Mouse (Mus musculus): ENCODE data around the gene Ccdc54. TPM values are rescaled to one million over a fixed set of nuclear protein-coding genes. Genes with fewer than 3 reads are reported as not detected.

Gene Ccdc54
- polyA plus RNA-seq, 1 experiment from 2014 or later = not detected

DNA sequence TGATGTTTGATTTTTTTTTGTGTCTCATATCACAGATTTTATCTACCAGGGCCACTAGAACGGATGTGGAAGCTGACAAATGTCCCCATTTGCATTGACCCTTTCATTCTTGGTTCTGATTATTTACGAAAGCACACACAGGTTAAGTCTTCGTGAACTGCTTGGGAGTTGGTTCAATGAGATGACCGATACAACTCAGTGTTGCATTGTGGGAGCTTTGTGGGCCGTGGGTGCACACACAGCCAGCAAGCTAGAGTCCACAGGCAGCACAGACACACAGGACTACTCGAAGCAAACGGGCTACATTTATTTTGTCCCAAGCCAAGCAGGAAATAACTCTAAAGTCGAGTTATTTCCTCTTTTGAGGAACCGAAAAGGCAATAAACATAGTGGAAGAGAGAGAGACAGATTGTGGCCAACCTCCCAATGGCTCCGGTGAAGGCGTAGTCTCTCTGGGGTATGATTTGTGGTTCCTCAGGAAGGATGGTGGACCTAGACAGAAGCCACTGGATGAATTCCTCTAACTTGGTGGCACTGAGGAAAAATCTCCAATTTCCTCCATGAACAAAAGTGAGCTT is 1.3 kb downstream of the Ccdc54 start:
- DNase-seq (no peak), ATAC-seq (no peak)
- no peak overlapping the region for H3K9ac ChIP-seq (replicated peaks)
- no peaks in the 10 kb centered on the region for H3K9me3 ChIP-seq (ENCODE audit: low read length)
- no peaks in the 10 kb centered on the region for H3K36me3 ChIP-seq (replicated peaks; ENCODE audit: insufficient read depth, low read length)
- no peak overlapping the region for H3K4me2 ChIP-seq (ENCODE audit: low read depth, low read length)
- no peaks in the 10 kb centered on the region for H3K4me1 ChIP-seq (ENCODE audit: insufficient read depth)
- TF ChIP-seq CTCF (IDR thresholded peaks at IDR 0.05; ENCODE audit: low read depth) (no peak), EP300 (IDR thresholded peaks at IDR 0.05; ENCODE audit: low read depth) (no peak)
- H3K27me3 ChIP-seq (ENCODE audit: insufficient read depth, low read length) = no peaks in the 10 kb centered on the region
- 36% methylated on average over 11 of the region's 11 CpGs for WGBS (ENCODE audit: insufficient replicate concordance)
- no peak overlapping the region for H3K27ac ChIP-seq (ENCODE audit: low read depth)
- no peak overlapping the region for H3K4me3 ChIP-seq (ENCODE audit: low read depth, low read length)

GRCm38 (mm10) chr16:50588191-50588590 is 2.8 kb downstream of the Ccdc54 start:
- Histone ChIP-seq H3K27me3 (ENCODE audit: insufficient read depth, low read length) (no peaks in the 10 kb centered on the region), H3K9me3 (ENCODE audit: low read length) (no peaks in the 10 kb centered on the region), H3K27ac (ENCODE audit: low read depth) (no peak overlapping the region), H3K9ac (replicated peaks) (no peak overlapping the region), H3K4me2 (ENCODE audit: low read depth, low read length) (no peak overlapping the region), H3K4me1 (ENCODE audit: insufficient read depth) (no peaks in the 10 kb centered on the region), H3K36me3 (replicated peaks; ENCODE audit: insufficient read depth, low read length) (no peaks in the 10 kb centered on the region), H3K4me3 (ENCODE audit: low read depth, low read length) (no peak overlapping the region)
- DNase-seq (no peak), ATAC-seq (peak; percentile 41)
- WGBS (ENCODE audit: insufficient replicate concordance) = 27% methylated on average over 1 of the region's 1 CpGs
- TF ChIP-seq CTCF (IDR thresholded peaks at IDR 0.05; ENCODE audit: low read depth) (no peak), EP300 (IDR thresholded peaks at IDR 0.05; ENCODE audit: low read depth) (peak; percentile 14; the same call in 1 of the 2 replicates)

DNA sequence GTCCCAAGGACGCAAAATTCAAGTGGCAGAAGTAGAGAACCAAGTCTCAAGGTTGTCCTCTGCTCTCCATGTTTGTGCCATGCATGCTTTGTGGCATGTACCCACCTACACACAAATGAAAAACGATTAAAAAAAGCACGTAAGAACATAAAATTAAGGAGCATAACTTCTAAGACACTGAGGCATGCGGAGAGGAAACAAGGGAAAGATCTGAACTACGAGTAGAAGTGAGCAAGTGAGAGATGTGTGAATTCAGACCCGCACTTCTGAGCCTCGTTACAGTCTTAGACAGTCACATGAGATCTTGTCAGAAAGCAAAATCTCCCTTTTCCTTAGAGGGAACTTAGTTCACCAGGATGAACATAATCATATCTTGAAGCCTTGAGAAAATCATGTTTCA is 3.8 kb downstream of the Ccdc54 start:
- ATAC-seq (no peak), DNase-seq (no peak)
- Histone ChIP-seq H3K36me3 (replicated peaks; ENCODE audit: insufficient read depth, low read length) (no peaks in the 10 kb centered on the region), H3K9ac (replicated peaks) (no peak overlapping the region), H3K4me2 (ENCODE audit: low read depth, low read length) (no peak overlapping the region), H3K4me1 (ENCODE audit: insufficient read depth) (no peaks in the 10 kb centered on the region), H3K9me3 (ENCODE audit: low read length) (no peaks in the 10 kb centered on the region), H3K27me3 (ENCODE audit: insufficient read depth, low read length) (no peaks in the 10 kb centered on the region), H3K4me3 (ENCODE audit: low read depth, low read length) (no peak overlapping the region), H3K27ac (ENCODE audit: low read depth) (no peak overlapping the region)
- 74% methylated on average over 7 of the region's 7 CpGs for WGBS (ENCODE audit: insufficient replicate concordance)
- TF ChIP-seq CTCF (IDR thresholded peaks at IDR 0.05; ENCODE audit: low read depth) = no peak
- no peak for TF ChIP-seq EP300 (IDR thresholded peaks at IDR 0.05; ENCODE audit: low read depth)

- Histone ChIP-seq H3K9me3 (ENCODE audit: low read length) (no peaks in the 10 kb centered on the region), H3K4me2 (ENCODE audit: low read depth, low read length) (no peak overlapping the region), H3K36me3 (replicated peaks; ENCODE audit: insufficient read depth, low read length) (no peaks in the 10 kb centered on the region), H3K9ac (replicated peaks) (no peak overlapping the region), H3K4me1 (ENCODE audit: insufficient read depth) (no peaks in the 10 kb centered on the region), H3K27me3 (ENCODE audit: insufficient read depth, low read length) (no peaks in the 10 kb centered on the region), H3K27ac (ENCODE audit: low read depth) (no peak overlapping the region), H3K4me3 (ENCODE audit: low read depth, low read length) (no peak overlapping the region)
- 65% methylated on average over 6 of the region's 6 CpGs for WGBS (ENCODE audit: insufficient replicate concordance)
- TF ChIP-seq EP300 (IDR thresholded peaks at IDR 0.05; ENCODE audit: low read depth) (no peak), CTCF (IDR thresholded peaks at IDR 0.05; ENCODE audit: low read depth) (no peak)
- ATAC-seq (no peak), DNase-seq (no peak)
These were observed 12.6 kb downstream of the Ccdc54 start for GRCm38 (mm10) chr16:50578361-50578760.

GRCm38 (mm10) chr16:50572557-50572956 is 18.4 kb downstream of the Ccdc54 start:
- 77% methylated on average over 13 of the region's 13 CpGs for WGBS (ENCODE audit: insufficient replicate concordance)
- no peak for DNase-seq
- no peak overlapping the region for H3K4me3 ChIP-seq (ENCODE audit: low read depth, low read length)
- no peaks in the 10 kb centered on the region for H3K36me3 ChIP-seq (replicated peaks; ENCODE audit: insufficient read depth, low read length)
- H3K9me3 ChIP-seq (ENCODE audit: low read length) = no peaks in the 10 kb centered on the region
- H3K4me1 ChIP-seq (ENCODE audit: insufficient read depth) = no peaks in the 10 kb centered on the region
- no peak overlapping the region for H3K4me2 ChIP-seq (ENCODE audit: low read depth, low read length)
- H3K27me3 ChIP-seq (ENCODE audit: insufficient read depth, low read length) = no peaks in the 10 kb centered on the region
- TF ChIP-seq CTCF (IDR thresholded peaks at IDR 0.05; ENCODE audit: low read depth) (no peak), EP300 (IDR thresholded peaks at IDR 0.05; ENCODE audit: low read depth) (no peak)
- no peak overlapping the region for H3K9ac ChIP-seq (replicated peaks)
- ATAC-seq = no peak
- no peak overlapping the region for H3K27ac ChIP-seq (ENCODE audit: low read depth)

DNA sequence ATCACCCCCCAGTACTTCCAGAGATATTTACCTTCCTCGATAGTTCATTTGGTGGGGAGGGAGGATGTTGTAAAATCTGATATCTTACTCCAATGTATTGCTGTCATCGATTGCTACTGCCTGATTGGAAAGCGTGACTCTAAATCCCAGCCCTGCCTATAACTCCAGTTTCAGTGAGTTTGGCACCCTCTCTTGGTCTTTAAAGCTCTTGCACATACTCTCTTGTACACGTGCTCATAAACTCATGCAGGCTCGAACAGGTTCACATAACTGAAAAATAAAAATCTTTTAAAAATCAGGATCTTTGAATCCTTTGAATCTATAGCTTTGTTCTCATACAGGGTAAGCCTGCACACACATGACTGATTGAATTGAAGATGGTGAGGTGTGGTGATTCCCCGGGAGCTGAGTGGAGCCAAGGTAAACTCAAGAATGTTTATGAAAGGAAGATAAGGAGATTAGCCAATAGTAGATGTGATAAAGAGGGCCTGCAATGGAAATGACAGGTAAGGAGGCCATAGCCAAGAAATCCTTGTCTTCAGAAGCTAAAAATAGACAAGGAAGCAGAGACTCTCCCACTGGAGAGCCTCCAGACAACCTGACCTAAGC is 31.7 kb downstream of the Ccdc54 start:
- Histone ChIP-seq H3K27ac (ENCODE audit: low read depth) (no peak overlapping the region), H3K9ac (replicated peaks) (no peak overlapping the region), H3K4me3 (ENCODE audit: low read depth, low read length) (no peak overlapping the region), H3K4me2 (ENCODE audit: low read depth, low read length) (no peak overlapping the region), H3K4me1 (ENCODE audit: insufficient read depth) (no peaks in the 10 kb centered on the region), H3K27me3 (ENCODE audit: insufficient read depth, low read length) (no peaks in the 10 kb centered on the region), H3K36me3 (replicated peaks; ENCODE audit: insufficient read depth, low read length) (no peaks in the 10 kb centered on the region), H3K9me3 (ENCODE audit: low read length) (no peaks in the 10 kb centered on the region)
- ATAC-seq = no peak
- WGBS (ENCODE audit: insufficient replicate concordance) = 68% methylated on average over 6 of the region's 6 CpGs
- DNase-seq = no peak
- TF ChIP-seq CTCF (IDR thresholded peaks at IDR 0.05; ENCODE audit: low read depth) (0 out of 2 replicates have a peak, but pooled peaks have one; percentile 4), EP300 (IDR thresholded peaks at IDR 0.05; ENCODE audit: low read depth) (no peak)
